Mouse (Mus musculus) embryo, embryonic 10 days (tissue): Measurements from ENCODE around the gene Pak6.

Source experiments
- DNase-seq: peaks from one replicate; pipeline ENCODE4 v3.0.0-alpha.2; 2015; ENCODE audit warnings: low spot score

Gene Pak6

GRCm38 (mm10) chr2:118729194-118729593, 66.1 kb downstream of the Pak6 start:
- no peak for DNase-seq

DNA sequence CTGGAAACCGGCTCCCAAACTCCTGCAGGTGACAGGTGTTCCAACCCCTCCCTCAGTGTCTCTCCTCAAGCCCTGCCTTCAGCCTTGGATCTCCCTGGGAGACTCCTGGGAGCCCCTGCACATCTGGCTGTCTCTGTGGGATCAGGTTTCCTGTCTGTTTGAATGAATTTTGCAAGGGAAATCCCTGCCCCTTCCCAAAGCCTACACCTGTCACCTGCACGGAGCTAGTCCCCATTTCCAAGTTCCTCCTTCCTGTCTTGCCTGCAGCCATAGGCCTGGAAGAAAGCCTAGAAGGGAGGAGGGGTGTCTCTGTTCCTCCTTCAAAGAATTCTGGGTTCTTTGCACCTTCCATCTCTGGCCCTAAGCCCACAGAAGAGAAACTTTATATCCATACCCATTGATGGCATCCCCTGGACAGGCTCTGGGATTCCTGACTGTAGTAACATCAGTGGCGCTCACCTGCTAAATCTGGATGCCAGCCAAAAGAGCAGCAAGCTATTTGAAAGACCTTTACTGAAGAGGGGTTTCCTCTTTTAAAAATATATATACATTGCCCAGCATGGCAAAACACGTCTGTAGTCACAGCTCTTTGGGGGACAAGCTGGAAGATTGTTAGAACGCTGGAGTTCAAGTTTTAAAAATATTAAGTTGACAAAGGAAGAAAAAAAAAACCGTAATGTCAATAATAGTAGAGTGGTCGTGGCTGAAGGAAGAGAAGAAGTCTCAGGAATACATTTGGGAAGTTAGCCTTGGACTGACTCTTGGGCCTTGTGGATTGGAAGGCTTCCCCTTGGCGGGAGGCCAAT, 66.9 kb downstream of the Pak6 start:
- DNase-seq = no peak

- peak; percentile 55 for DNase-seq
These were observed 67.5 kb downstream of the Pak6 start for GRCm38 (mm10) chr2:118730622-118730915.

GRCm38 (mm10) chr2:118731981-118732380, 68.9 kb downstream of the Pak6 start:
- no peak for DNase-seq

DNA sequence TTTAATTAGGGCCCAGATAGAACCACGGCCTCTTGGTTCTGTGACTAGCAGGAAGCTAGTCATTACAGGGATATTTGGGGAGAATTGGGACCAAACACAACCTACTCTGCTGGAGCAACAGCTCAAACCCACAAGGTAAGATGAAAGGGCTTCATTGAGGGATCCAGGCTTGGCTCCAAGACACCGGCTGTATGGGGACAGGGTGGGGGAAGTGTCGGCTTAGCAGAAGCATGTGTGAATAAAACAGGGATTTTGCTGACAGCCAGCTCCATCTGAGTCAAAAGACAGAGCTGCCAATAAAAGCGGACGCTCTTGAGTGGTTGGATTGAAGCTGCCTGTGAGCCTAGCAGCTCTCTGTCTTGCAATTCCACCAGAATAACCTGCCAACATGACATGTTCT, 70.2 kb downstream of the Pak6 start:
- no peak for DNase-seq

DNA sequence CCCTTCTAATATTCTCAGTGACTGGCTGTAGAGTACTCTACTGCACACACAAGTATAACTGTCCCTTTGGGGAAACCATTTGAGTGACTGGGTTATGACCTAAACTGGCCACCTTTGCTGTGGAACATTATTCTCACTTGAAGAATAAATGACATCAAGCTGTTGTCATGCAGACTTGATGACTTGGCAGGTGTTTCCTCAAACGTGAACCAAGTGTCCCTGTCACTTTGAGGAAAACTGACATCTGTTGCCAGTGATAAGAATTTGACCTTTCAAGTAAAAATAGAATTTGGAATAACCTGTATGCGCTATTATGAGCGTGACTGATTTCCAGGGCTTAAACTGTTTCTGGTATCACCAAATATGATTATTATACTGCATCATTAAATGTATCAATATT, 77.2 kb downstream of the Pak6 start:
- DNase-seq = no peak

DNA sequence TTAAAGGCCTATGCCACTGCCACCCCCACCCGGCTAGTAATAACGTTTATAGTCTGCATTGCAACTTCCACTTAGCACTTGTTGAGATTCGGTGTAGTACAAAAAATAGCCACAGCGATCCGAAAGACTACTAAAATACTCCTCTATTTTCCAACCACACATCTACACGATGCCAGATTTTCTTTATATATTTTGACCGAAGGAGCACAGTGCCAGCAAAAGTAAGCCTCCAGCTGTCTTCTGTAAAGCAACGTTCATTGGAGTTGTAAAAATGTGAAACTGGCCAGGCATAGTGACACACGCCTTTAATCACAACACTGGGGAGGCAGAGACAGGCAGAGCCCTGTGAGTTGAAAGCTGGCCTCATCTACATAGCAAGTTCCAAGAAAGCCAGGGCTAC, 78.1 kb downstream of the Pak6 start:
- DNase-seq = no peak

GRCm38 (mm10) chr2:118743261-118743943, 80.3 kb downstream of the Pak6 start:
- DNase-seq = peak; percentile 75

DNA sequence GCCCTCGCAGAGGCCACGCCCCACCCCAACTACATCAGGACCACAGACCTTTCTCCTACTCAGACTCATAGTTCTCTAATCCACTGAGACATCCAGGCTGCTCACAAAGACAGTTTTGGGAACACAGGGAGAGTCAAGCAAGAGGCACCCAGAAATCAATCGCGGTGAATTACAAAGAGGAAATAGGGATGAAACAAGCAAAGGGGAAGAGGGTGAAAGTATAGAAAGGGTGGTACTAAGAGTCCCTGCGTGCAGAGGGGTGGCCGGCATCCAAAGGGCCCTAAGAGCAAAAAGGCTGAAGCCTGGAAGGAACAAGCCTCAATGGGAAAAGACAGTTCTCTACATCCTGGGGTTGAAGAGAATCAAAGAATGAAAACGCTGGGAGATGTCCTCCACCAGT, 81.5 kb downstream of the Pak6 start:
- no peak for DNase-seq

- DNase-seq = peak; percentile 89
These were observed 82.3 kb downstream of the Pak6 start, which contains the start of gene Inafm2 for GRCm38 (mm10) chr2:118745232-118745884. TSS of gene Inafm2 (plus strand) at chr2:118745758.

DNA sequence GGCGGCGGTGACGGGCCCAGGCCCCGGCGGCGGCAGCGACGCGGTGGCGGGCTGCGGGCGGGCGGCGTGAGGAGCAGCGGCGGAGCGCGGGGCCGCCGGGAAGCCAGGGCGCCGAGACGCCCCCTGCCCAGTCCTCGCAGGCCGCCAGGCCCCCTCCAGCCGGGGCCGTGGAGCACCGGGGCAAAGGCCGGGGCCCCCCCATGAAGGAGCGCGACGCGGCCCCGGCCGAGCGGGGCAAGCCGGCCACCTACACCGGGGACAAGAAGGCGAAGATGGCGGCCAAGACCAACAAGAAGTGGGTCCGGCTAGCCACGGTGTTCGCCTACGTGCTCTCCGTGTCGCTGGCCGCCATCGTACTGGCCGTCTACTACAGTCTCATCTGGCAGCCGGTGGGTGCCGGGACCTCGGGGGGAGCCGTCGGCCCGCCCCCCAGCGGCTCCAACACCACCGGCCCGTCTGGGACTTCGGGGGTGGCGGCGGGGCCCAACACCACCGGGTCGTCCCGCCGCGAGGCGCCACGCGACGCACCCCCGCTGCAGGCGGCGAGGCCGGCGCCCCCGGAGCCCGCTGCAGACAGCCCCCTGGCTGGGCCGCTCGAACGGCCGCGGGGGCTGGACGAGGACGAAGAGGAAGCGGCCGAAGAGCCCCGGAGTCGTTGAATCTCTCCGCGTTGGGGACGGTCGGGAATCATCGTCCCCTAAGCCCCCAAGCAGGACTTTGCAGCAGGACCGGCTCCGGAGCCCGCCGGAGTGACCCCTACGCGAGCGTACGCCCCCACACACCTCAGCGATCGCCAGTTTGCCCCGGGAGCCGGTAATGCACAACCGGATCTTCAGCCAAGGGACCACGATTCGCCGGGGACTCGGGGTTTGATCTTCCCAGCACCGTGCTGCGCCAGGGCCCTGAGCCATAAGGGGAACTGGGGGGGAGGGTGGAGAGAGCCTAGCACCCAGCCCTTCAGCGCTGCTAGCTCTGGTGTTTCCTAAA, 83.1 kb downstream of the Pak6 start:
- peak; percentile 68 for DNase-seq

- DNase-seq = no peak
These were observed 84.3 kb downstream of the Pak6 start for GRCm38 (mm10) chr2:118747301-118747960.
